Comparison of ENCODE assay signal across 9 mouse cellular contexts in genomic region chr19:31279797-31280486, GRCm38 (mm10).
DNase-seq lines count a peak whose midpoint lies in the region; ATAC-seq lines count a peak whose summit lies in the region.
"Had no signal": no experiment of that assay in that cellular context is flagged by ENCODE, and none has a peak within 500 bp of the region (broad histone marks: within the 10 kb centered on the region; RNA-seq: fewer than 3 reads in every experiment).

No protein-coding gene starts in this region.

- 0 out of 2 replicates have a peak overlapping the region, but pooled peaks have one; percentile 23 for H3K27ac ChIP-seq in forebrain, embryonic 14.5 days (ENCODE audit: low read depth, low read length)
- H3K27ac ChIP-seq in forebrain, embryonic 11.5 days (ENCODE audit: low read depth, low read length), result no peak overlapping the region
- no peak overlapping the region for H3K27ac ChIP-seq in intestine, embryonic 16.5 days (ENCODE audit: low read length)

- no peaks in the 10 kb centered on the region for H3K9me3 ChIP-seq in forebrain, embryonic 14.5 days (replicated peaks; ENCODE audit: control insufficient read depth, low read length)
- H3K9me3 ChIP-seq in forebrain, embryonic 11.5 days (ENCODE audit: control insufficient read depth, low read length), result no peaks in the 10 kb centered on the region
- H3K9me3 ChIP-seq in intestine, embryonic 16.5 days (ENCODE audit: control insufficient read depth, low read length), result no peaks in the 10 kb centered on the region

- H3K4me3 ChIP-seq in forebrain, embryonic 14.5 days (ENCODE audit: low read depth, low read length), result no peak overlapping the region
- no peak overlapping the region for H3K4me3 ChIP-seq in forebrain, embryonic 11.5 days (ENCODE audit: low read depth, low read length)
- no peak overlapping the region for H3K4me3 ChIP-seq in intestine, embryonic 16.5 days (ENCODE audit: low read length)

- no peaks in the 10 kb centered on the region for H3K27me3 ChIP-seq in forebrain, embryonic 14.5 days (replicated peaks; ENCODE audit: control insufficient read depth, insufficient read depth, low read length)
- no peaks in the 10 kb centered on the region for H3K27me3 ChIP-seq in forebrain, embryonic 11.5 days (ENCODE audit: control insufficient read depth, insufficient read depth, low read length)
- H3K27me3 ChIP-seq in intestine, embryonic 16.5 days (replicated peaks; ENCODE audit: control insufficient read depth, insufficient read depth, low read length), result no peaks in the 10 kb centered on the region

- H3K9ac ChIP-seq in forebrain, embryonic 14.5 days (ENCODE audit: low read length), result no peak overlapping the region
- H3K9ac ChIP-seq in forebrain, embryonic 11.5 days (ENCODE audit: low read length), result no peak overlapping the region
- H3K9ac ChIP-seq in intestine, embryonic 16.5 days (ENCODE audit: low read depth, low read length), result no peak overlapping the region

- no peak overlapping the region for H3K4me2 ChIP-seq in forebrain, embryonic 14.5 days (ENCODE audit: low read length)
- no peak overlapping the region for H3K4me2 ChIP-seq in forebrain, embryonic 11.5 days (ENCODE audit: low read depth, low read length, severe bottlenecking)
- H3K4me2 ChIP-seq in intestine, embryonic 16.5 days (ENCODE audit: low read depth, low read length), result no peak overlapping the region

- WGBS in forebrain, embryonic 14.5 days, result 76% methylated on average over 7 of the region's 7 CpGs
- 85% methylated on average over 7 of the region's 7 CpGs for WGBS in forebrain, embryonic 11.5 days
- WGBS in intestine, embryonic 16.5 days, result 69% methylated on average over 7 of the region's 7 CpGs

- peak; percentile 43 for DNase-seq in forebrain, embryonic 14.5 days (ENCODE audit: low spot score)
- DNase-seq in forebrain, embryonic 11.5 days (ENCODE audit: low spot score), result no peak
- DNase-seq in urinary bladder, postnatal 25 days (ENCODE audit: low spot score), result peak; percentile 18
- no peak for DNase-seq in urinary bladder, postnatal 10 days (ENCODE audit: low spot score)
- peak; percentile 65 to 88 for DNase-seq in layer of hippocampus, adult 18-20 months (ENCODE audit: low spot score in 2 of 2)
- DNase-seq in telencephalon, adult 2 months (ENCODE audit: low read depth, low spot score), result peak; percentile 8
- DNase-seq in spleen, adult 12 weeks (ENCODE audit: low spot score), result no peak
- DNase-seq: liver had no signal

- peak; percentile 30; the same call in 1 of the 2 replicates for ATAC-seq in forebrain, embryonic 14.5 days
- ATAC-seq in forebrain, embryonic 11.5 days (replicated peaks; ENCODE audit: low FRiP score), result no peak
- ATAC-seq in intestine, embryonic 16.5 days, result no peak

- no peaks in the 10 kb centered on the region for H3K36me3 ChIP-seq in forebrain, embryonic 14.5 days (ENCODE audit: control insufficient read depth, insufficient read depth, low read length)
- H3K36me3 ChIP-seq in forebrain, embryonic 11.5 days (ENCODE audit: control insufficient read depth, insufficient read depth, low read length), result no peaks in the 10 kb centered on the region
- H3K36me3 ChIP-seq in intestine, embryonic 16.5 days (ENCODE audit: control insufficient read depth, insufficient read depth, low read length), result no peaks in the 10 kb centered on the region

- H3K4me1 ChIP-seq in forebrain, embryonic 14.5 days (ENCODE audit: control insufficient read depth, insufficient read depth, low read length), result 0 out of 2 replicates have a peak, but pooled peaks cover 11% of the 10 kb centered on the region
- peaks cover 2% of the 10 kb centered on the region; the same call in 1 of the 2 replicates for H3K4me1 ChIP-seq in forebrain, embryonic 11.5 days (replicated peaks; ENCODE audit: control insufficient read depth, insufficient read depth, low read length)
- H3K4me1 ChIP-seq in intestine, embryonic 16.5 days (ENCODE audit: control insufficient read depth, insufficient read depth, low read length), result no peaks in the 10 kb centered on the region

Comparison
In these comparisons a context has a peak if more than half of its experiments do, and no peak if none do; other contexts are left out.
1. DNase-seq: peak in forebrain, embryonic 14.5 days (single experiment), urinary bladder, postnatal 25 days (single experiment), layer of hippocampus, adult 18-20 months (2 of 2) and telencephalon, adult 2 months (single experiment); none in forebrain, embryonic 11.5 days (single experiment), urinary bladder, postnatal 10 days (single experiment) and spleen, adult 12 weeks (single experiment).